Mouse (Mus musculus) fibroblast of lung, adult 2 months (primary cell): ENCODE measurements at regions not wholly inside any gene's neighbourhood (a gene's known extent, or its start where the extent isn't known, plus 50 kb on each side); places are given as distances from the start of the nearest gene placed in this dataset.
"Not testable (repeated sequence)": the region's sequence is repeated elsewhere in the genome, so short reads cannot be mapped to it uniquely, and the experiment has no call there.

ENCODE experiments used
- DNase-seq: peaks from one replicate; pipeline ENCODE4 v3.0.0-alpha.2; 2011; ENCODE audit warnings: low read depth

- DNase-seq: not testable (repeated sequence)
Measured at GRCm38 (mm10) chr6:48172769-48173168, 86.4 kb upstream of the Zfp746 start.

GRCm38 (mm10) chr6:48136851-48137250 lies 50.5 kb upstream of the Zfp746 start:
- no peak for DNase-seq
